Mouse (Mus musculus) megakaryocyte-erythroid progenitor cell, adult 5-6 weeks (primary cell): ENCODE measurements at regions not wholly inside any gene's neighbourhood (a gene's known extent, or its start where the extent isn't known, plus 50 kb on each side); places are given as distances from the start of the nearest gene placed in this dataset.

ENCODE experiments used
- ATAC-seq: replicated peaks from 2 replicates; pipeline ENCODE4 v1.8.0; 2016; ENCODE audit warnings: mild to moderate bottlenecking, inconsistent platforms; ENCODE audit not compliant: severe bottlenecking, poor library complexity, low FRiP score, low TSS enrichment

DNA sequence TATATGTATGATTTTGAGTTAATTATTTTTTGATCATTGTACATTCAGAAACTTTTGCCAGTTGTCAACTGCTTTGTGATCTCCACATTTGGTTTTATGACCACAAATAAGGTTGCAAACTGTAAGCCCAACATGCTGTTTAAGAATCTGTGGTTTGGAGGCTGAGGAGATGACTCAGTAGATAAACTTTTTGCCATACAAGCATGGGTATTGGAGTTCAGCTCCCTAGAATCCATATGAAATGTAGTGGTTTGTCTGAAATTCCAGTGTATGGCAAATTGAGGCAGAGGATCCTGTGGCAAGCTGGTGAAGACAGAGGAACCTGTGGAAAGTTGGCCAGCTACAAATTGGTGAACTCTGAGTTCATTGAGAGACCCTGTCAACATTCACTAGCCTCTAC lies 234.6 kb upstream of the Tbc1d5 start:
- no peak for ATAC-seq

DNA sequence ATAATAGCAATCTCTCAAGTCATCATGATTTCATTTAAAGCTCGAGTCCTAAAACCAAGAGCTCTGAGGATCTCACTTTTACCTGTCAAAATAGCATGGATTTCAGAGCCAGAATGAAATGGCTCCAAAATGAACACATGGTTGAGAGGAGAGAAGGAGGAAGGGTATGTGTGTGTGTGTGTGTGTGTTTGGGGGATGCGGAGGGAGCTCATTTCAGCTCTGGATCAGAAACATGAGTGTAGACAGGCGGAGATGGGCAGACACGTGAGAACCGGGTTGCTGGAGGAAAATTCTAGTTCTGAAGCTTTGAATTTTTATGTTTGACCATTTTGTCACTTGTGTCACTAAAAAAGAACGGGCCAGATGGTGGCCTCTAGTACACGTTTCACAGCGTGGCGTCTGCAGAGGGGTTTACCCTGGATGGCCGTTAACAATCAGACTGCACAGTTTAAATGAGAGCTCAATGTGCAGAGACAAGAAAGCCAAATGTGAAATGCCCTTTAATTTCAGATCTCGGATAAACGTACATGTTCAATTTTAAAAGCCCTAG lies 232.5 kb upstream of the Tbc1d5 start:
- ATAC-seq, result no peak

DNA sequence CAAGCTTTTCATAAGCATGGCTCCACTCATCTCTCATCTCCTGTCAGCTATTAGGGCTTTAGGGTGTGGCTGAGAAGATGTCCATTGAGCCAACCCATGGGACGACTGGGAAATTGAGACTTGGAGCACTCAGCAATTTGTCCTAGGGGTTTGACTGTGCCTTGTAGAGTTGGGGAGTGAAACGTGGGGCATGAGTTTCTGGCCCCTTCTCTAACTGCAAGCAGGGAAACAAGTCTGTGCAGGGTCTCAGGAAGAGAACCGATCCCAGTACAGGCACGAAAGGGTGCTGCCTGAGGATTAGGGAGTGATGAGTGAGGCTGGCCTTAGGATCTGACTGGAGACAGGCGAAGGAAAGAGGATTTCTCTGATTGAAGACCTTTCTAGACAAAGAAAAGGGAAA lies 229.7 kb upstream of the Tbc1d5 start:
- no peak for ATAC-seq

DNA sequence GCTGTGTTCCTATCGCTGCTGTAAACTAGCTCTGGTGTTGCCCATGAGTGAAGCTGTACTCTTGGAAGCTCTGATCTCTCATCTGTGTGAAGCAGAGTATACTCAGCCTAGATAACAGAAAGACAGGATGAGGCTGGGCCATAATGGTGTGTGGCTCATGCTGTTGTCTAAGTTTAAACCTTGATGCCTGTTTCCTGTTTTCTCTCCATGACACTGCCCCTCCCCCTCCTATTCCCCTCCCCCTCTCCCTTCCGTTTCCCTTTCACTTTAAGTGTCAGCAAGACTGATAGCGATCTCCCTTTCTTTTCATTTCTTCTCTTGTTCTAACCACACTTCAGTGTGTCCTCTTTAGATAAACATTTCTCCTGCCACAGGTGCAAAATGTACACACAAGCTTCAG lies 229.2 kb upstream of the Tbc1d5 start:
- peak; percentile 69 for ATAC-seq

DNA sequence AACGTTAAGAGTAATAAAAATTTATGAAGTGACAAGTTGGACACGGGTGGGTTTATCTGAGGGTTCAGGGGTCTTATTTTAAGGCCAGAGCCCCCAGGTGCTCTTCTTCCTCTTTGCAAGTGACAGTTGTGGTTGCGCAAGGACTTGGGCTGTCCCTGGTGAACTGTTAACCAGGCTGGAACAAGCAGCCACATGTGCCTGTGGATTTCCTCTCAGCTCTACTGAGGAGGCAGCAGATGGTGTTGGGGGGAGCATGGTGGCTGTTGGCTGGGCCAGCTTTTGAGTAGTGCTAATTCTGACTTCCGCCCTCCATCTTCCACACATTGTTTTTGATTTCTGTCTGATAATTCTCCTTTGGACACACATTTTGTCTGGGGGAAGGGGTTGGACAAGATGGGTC lies 227.9 kb upstream of the Tbc1d5 start:
- no peak for ATAC-seq

DNA sequence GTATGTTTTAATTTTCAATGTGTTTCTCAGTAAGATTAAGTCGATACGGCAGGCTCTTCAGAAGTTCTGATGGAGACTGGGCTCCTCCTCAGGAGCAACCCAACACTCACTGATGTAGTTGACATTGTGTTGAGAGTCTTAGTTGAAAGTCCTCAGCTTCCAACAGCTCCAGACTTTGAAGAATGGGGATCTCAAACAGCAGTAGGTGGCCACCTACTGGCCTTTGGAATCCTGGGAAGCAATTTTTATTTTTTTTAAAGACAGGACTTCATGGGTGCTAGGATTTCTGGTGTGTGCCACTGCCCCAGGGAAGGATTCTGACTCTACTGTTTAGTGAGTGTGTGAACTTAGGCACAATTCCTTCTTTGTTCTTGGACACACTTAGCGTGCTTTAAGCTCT lies 225.9 kb upstream of the Tbc1d5 start:
- no peak for ATAC-seq

DNA sequence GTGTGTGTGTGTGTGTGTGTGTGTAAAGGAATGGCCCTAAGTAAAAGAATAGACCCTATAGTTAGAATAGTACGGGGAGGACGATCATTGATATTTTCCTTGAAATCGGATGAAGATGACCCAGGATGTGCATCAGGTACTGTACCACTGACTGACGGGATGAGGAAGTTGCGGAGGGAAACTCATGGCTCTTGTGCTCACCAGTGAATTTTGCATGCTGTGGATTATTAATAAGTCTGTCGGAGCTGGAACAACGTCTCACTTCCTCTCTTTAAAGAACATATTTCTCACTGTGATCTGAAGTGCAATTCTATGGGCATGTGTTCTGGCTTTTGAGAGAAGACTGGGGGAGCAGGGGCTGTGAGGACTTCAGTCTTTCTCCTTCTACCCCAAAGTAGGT lies 218.8 kb upstream of the Tbc1d5 start:
- no peak for ATAC-seq

DNA sequence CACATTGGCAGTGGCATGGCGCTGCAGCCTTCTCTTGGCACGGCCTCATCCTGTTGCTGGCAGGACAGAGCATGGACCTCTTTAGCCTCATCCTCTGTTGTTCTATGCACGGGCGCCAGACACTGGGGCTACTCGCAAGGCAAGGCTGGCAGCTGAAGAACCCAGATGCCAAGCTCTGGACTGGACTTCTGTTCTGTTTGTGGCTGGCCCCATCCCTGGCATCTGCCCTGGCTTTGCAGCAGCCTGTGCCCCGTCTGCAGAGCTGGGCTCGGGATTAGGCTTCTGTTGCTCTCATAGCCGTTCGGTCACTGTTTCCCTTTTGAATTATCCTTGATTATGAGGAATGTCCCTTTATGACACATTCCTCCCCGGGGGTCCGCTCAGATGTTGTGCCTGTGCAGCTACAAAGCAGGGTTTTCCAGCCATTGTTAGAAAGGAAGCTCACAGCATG lies 214.6 kb upstream of the Tbc1d5 start:
- ATAC-seq, result no peak

DNA sequence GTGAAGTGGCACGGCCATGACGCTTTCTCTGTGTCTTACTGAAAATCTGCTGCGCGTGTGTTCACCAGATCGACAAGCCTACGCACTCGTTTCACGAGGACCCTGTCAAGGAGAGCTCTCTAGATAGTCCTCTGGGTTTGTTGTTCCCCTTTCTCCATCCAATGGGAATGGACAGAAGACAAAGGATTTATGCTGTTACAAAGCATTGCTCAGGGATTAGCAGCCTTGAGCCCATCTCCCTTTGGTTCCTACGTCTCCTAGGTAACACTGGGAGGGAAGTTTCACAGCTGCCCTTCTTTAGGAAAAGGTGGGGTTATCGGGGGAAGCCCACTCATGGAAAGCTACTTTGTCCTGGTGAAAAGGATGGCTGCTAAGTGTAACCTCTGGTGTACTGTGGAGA lies 212.7 kb upstream of the Tbc1d5 start:
- ATAC-seq, result no peak

DNA sequence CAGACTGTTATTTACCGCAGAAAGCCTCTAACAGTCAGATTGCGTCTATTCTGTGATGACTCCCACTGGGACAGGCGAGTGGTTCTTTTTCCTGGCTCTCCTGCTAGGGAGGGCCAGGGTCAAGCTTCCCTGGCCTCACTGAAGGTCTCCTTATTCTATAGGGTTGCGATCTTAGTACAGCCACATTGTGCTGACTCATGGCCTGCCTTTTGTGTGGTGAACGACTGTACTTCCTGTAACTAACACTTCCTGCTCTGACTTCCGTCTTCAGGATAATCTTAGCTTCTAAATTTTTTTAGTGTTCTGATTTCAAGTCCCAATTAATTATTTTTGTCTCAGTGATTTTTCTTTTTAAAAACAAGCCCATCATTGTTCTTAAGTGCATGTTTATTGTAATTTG lies 203.4 kb upstream of the Tbc1d5 start:
- no peak for ATAC-seq

DNA sequence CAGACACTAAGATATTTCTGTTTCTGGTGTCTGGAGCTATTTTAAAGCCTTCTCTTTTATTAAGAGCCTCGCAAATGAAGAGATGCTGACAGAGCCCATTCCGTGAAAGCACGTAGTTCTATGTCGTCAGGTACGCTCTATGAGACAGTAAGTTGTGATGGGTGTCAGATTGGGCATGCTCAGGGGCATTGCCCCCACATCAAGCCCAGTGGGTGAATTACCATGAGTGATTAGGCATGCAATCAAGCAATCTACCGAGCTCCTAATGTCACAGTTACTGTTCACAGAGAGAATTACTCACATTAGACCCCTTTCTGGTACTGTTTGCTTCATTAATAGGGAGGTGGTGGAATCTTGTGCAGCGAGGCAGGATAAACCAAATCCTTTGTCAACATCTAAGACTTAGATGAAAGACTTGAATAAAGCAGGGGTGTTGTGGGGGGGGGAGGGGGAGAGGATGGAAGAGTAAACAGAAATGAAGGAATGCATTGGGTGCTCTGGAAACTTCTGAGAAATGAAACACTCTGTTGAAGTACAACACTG lies 192.9 kb upstream of the Tbc1d5 start:
- no peak for ATAC-seq

DNA sequence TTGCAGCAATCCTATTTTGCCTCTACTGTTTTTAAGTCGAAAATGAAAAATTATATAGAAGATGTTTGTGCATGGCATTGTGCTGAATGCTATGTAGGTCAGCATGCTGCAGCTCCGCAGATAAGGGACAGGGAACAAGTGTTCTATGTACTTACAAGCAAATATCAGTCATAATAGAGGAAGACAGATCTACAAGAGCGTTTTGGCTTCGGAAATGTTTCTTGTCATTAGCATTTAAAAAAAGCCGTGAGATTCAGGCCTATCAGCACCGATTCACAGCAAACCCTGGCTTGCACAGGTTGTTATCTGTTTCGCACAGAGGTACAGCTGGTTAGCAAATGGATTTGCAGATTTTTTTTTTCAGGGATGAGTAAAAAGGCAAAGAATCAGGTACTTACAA lies 191.8 kb upstream of the Tbc1d5 start:
- peak; percentile 95 for ATAC-seq

DNA sequence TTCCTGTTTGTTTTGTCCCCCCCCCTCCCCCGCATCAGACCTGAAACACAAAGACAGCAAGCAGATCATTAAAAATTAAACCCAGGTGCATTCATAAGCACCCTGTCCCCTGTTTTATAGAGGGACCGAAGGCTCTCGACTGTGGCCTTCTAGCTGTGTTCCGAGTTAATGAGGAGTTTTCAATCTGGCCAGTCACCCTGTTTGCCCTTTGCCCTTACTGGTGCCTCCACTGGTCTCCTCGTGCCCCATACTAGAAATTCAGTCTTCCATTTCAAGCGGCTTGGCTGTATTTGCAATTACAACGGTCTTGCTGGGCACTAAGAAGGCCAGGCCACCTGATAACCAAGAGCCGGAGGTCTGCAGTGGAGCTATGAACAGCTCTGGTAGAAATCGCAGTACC lies 190.9 kb upstream of the Tbc1d5 start:
- no peak for ATAC-seq

DNA sequence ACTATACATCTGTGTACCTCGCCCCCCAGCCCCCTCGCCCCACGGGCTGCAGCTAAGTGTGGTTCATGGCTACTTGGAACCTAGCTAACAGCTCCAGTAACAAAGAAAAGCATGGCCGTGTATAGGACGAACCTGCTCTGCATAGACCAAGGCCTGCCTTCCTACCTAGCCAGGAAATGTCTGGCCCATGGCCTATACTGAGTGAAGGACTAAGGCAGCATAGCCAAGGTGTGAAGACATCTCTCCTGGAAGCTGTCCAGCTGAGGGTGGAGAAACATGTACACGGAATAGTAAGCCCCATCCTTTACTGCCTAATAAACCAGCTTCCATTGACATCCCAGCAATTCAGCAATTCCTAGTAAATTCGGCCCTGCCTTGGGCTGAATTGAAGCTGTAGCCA lies 183.6 kb upstream of the Tbc1d5 start:
- no peak for ATAC-seq

DNA sequence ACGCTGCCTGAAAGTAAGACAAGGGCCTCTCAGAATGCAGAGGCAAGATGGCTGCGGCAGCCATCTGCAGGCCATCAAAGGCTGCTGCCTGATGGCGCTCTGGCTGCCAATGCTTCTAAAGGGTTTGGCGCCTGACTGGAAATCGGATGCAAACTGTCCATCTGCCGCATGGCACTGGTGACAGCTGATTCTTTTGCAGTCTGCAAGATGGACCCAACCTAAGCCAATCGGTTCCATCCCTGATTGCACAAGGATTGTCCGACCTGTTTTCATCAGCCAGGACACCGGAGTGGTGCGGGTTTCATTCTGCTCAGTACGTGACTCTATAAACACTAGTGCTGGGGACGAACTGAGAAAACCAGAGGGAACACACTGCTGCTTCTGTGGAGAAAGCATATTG lies 183.1 kb upstream of the Tbc1d5 start:
- ATAC-seq, result no peak

DNA sequence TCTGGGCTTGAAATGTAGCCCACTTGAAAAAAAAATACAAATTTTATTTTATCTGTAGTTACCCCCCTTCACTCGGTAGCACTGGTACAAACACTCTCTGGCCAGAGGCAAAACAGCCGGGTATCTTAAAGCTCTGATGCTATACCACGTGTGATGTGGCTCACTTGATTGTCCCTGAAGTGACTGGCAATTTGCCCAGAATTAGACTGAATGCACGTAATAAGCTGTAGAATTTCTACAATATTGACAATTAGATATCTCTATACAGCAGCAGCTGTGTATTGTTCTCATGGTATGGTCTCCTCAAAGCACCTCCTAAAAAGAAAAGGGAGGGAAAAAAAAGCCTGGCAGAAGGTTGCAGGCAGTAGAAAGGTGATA lies 179.2 kb upstream of the Tbc1d5 start:
- ATAC-seq, result peak; percentile 71

DNA sequence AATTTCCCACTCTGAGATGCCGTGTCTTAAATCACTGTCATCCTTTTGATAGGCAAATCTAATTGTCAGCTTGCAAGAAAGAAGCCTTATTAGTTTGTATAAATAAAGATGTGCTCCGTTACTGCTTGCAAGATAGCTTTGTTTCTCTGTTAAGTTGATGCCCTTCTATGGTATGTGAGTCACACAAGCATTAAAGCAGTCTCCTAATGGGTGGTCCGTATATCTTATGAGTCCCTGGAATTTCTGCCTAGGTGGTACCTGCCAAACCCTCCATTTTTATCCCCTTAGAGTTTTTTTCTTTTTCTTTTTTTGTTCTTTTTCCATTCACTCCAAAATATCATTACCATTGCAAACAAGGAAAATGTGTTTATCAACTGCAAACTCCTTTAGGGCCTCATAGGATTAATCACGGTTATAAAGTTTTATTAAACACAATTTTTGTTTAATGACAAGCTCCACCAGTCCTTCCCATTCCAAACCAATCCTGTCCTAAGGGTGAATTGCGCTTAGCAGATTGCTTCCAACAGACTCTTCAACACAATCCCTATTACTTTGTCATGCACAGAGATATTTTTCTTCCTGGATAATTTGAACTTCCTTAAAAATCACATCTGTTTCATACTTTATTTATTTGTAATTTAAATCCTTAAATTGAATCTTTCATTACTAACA lies 178.7 kb upstream of the Tbc1d5 start:
- ATAC-seq, result no peak

DNA sequence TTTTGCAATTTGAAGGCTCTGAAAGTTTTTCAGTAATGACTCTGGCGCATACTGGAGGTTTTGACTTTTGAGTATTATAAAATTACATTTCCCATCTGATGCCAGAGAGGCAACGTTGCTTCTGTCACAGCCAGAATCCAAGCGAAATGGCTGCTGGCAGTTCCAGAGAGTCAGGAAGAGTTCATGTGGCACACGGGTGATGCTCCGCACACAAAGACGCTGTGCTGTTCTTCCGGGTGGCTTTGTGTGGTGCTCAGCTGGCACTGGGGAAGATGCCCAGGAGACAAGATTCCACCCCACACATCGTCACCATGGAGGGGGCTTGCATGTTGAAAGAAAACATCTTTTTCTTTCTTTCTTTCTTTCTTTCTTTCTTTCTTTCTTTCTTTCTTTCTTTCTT lies 177.3 kb upstream of the Tbc1d5 start:
- ATAC-seq, result no peak

DNA sequence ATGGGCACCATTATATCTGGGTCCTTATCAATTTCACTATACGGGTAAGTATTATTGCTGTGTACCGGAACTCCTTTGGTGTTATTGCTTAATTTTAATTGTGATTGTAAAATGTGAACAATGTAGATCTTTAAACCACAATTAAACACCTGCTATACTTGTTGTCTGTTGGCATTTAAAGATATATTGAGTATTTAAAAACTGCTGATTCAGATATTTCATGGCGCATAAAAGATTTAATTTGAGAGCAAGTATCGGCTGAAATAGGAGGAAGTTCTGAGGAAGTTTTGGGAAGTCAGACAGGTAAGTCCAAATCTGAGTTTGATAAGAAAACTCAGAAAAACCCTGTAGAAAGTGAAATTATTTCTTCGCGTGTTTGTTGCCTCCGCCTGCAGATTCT lies 142.7 kb upstream of the Tbc1d5 start:
- no peak for ATAC-seq

DNA sequence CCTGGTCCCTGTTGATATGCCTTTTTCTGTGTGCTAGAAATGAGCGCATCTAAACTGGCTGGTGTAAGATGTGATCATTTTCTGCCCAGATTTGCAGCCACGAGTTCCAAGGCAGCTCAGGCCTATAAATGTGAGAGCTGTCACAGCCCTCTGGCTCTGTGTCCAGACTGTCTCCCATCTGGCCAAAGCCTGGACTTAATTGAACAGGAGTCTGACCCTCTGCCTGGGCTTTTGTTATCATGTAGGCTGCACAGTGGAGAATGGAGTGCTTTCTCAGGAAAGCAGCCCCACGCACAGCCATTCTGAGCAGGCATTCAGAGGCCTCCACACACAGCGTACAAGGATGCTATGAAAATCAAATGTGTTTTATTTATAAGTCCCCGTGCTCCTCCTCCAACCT lies 141.9 kb upstream of the Tbc1d5 start:
- no peak for ATAC-seq

DNA sequence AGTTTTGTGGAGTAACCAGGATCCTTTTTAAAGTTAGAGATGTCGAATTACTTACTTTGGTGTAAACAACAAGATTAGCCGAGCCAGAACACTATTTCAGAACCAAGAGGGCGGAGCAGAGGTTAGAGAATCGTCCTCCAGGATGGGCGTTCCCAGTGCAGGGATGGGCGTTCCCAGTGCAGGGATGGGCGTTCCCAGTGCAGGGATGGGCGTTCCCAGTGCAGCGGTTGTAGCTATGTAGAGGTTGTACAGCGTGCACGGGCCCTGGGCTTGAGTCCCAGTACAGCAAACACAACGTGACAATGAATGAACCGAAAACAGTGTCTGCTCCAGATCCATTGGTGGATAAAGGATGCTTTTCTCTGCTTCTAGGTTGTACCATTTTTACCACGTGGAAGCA lies 125.8 kb upstream of the Tbc1d5 start:
- ATAC-seq, result no peak

DNA sequence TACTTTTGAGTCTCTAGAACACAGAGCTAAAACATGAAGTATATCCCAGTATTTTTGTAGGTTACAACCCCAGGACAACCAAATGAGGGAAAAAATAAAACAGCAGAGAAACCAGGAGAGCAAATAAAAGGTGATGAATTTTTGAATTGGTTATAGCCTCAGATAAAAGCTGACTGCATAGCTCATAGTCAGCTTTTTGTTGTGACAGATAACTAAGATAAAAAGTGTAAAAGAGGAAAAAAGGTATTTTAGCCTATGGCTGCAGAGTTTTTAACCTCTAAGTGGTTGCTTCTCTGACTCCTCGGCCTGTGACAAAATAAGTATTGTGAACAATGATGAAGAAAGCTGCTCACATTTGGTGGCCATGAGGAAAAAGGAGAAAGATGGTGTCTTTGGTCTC lies 111.6 kb upstream of the Tbc1d5 start:
- ATAC-seq, result no peak
